Mouse (Mus musculus): ENCODE measurements around the gene Podxl2. TPM values are rescaled to one million over a fixed set of nuclear protein-coding genes. Genes with fewer than 3 reads are reported as not detected.

The Podxl2 gene
- polyA plus RNA-seq, 1 experiment: 0.19 TPM

GRCm38 (mm10) chr6:88870594-88870993, 4.2 kb downstream of the Podxl2 start:
- no peak for TF ChIP-seq GATA1 (IDR thresholded peaks at IDR 0.05; ENCODE audit: low read length)

GRCm38 (mm10) chr6:88869459-88869858, 5.4 kb downstream of the Podxl2 start:
- no peak for TF ChIP-seq GATA1 (IDR thresholded peaks at IDR 0.05; ENCODE audit: low read length)

- TF ChIP-seq GATA1 (IDR thresholded peaks at IDR 0.05; ENCODE audit: low read length): no peak
Measured at GRCm38 (mm10) chr6:88865704-88866103, 9.1 kb downstream of the Podxl2 start.

GRCm38 (mm10) chr6:88860914-88861313, 13.9 kb downstream of the Podxl2 start:
- no peak for TF ChIP-seq GATA1 (IDR thresholded peaks at IDR 0.05; ENCODE audit: low read length)

GRCm38 (mm10) chr6:88858341-88858740, 16.5 kb downstream of the Podxl2 start:
- no peak for TF ChIP-seq GATA1 (IDR thresholded peaks at IDR 0.05; ENCODE audit: low read length)

GRCm38 (mm10) chr6:88857830-88858229, 17.0 kb downstream of the Podxl2 start:
- TF ChIP-seq GATA1 (IDR thresholded peaks at IDR 0.05; ENCODE audit: low read length): no peak

- no peak for TF ChIP-seq GATA1 (IDR thresholded peaks at IDR 0.05; ENCODE audit: low read length)
Measured at GRCm38 (mm10) chr6:88857249-88857648, 17.6 kb downstream of the Podxl2 start.

- TF ChIP-seq GATA1 (IDR thresholded peaks at IDR 0.05; ENCODE audit: low read length): no peak
Measured at GRCm38 (mm10) chr6:88855636-88856035, 19.2 kb downstream of the Podxl2 start.

GRCm38 (mm10) chr6:88854509-88854908, 20.3 kb downstream of the Podxl2 start:
- TF ChIP-seq GATA1 (IDR thresholded peaks at IDR 0.05; ENCODE audit: low read length): no peak

- no peak for TF ChIP-seq GATA1 (IDR thresholded peaks at IDR 0.05; ENCODE audit: low read length)
Measured at GRCm38 (mm10) chr6:88850034-88850433, 24.8 kb downstream of the Podxl2 start.

- no peak for TF ChIP-seq GATA1 (IDR thresholded peaks at IDR 0.05; ENCODE audit: low read length)
Measured at GRCm38 (mm10) chr6:88849270-88849669, 25.6 kb downstream of the Podxl2 start.

- TF ChIP-seq GATA1 (IDR thresholded peaks at IDR 0.05; ENCODE audit: low read length): no peak
Measured at GRCm38 (mm10) chr6:88847571-88847970, 27.3 kb downstream of the Podxl2 start.

GRCm38 (mm10) chr6:88844901-88845565, 29.8 kb downstream of the Podxl2 start:
- no peak for TF ChIP-seq GATA1 (IDR thresholded peaks at IDR 0.05; ENCODE audit: low read length)

- no peak for TF ChIP-seq GATA1 (IDR thresholded peaks at IDR 0.05; ENCODE audit: low read length)
Measured at GRCm38 (mm10) chr6:88843781-88844725, 30.8 kb downstream of the Podxl2 start.

GRCm38 (mm10) chr6:88843241-88843640, 31.6 kb downstream of the Podxl2 start:
- no peak for TF ChIP-seq GATA1 (IDR thresholded peaks at IDR 0.05; ENCODE audit: low read length)

- TF ChIP-seq GATA1 (IDR thresholded peaks at IDR 0.05; ENCODE audit: low read length): no peak
Measured at GRCm38 (mm10) chr6:88842731-88843151, 32.1 kb downstream of the Podxl2 start.
